Mouse (Mus musculus) midbrain, embryonic 14.5 days (tissue): Measurements from ENCODE around the gene Gp1bb. TPM values are rescaled to one million over a fixed set of nuclear protein-coding genes. Genes with fewer than 3 reads are reported as not detected.

Experiments used
- ATAC-seq: fragments of 200-750 bp; cut with Nextera tagmentation; 2 replicates; pipeline ENCODE4 v1.8.0; 2017; ENCODE audit warnings: moderate number of reproducible peaks, moderate library complexity; ENCODE audit not compliant: low FRiP score, low TSS enrichment
- DNase-seq: peaks from one replicate; pipeline ENCODE4 v3.0.0-alpha.2; 2015
- H3K27ac ChIP-seq: fragments of 300-500 bp; sonication (generic); replicated peaks from 2 replicates; pipeline ENCODE4 v1.5.1; 2014; ENCODE audit warnings: mild to moderate bottlenecking, low read depth, low read length, moderate library complexity
- H3K27me3 ChIP-seq: fragments of 300-500 bp; sonication (generic); 2 replicates; pipeline ENCODE4 v1.6.1; 2014; ENCODE audit warnings: low read length, control low read depth, mixed read lengths; ENCODE audit not compliant: control insufficient read depth, insufficient read depth
- H3K36me3 ChIP-seq: fragments of 300-500 bp; sonication (generic); 2 replicates; pipeline ENCODE4 v1.6.1; 2014; ENCODE audit warnings: low read length, control low read depth; ENCODE audit not compliant: control insufficient read depth, insufficient read depth
- H3K4me1 ChIP-seq: fragments of 300-500 bp; sonication (generic); 2 replicates; pipeline ENCODE4 v1.6.1; 2014; ENCODE audit warnings: mild to moderate bottlenecking, antibody characterized with exemption, low read length, control low read depth; ENCODE audit not compliant: control insufficient read depth, insufficient read depth
- H3K4me2 ChIP-seq: fragments of 300-500 bp; sonication (generic); 2 replicates; pipeline ENCODE4 v1.6.1; 2014; ENCODE audit warnings: mild to moderate bottlenecking, low read length, moderate library complexity
- H3K4me3 ChIP-seq: fragments of 300-500 bp; sonication (generic); replicated peaks from 2 replicates; pipeline ENCODE4 v1.5.1; 2014; ENCODE audit warnings: low read depth, low read length
- H3K9ac ChIP-seq: fragments of 300-500 bp; sonication (generic); replicated peaks from 2 replicates; pipeline ENCODE4 v1.6.1; 2014; ENCODE audit warnings: mild to moderate bottlenecking, low read length, moderate library complexity
- H3K9me3 ChIP-seq: fragments of 300-500 bp; sonication (generic); 2 replicates; pipeline ENCODE4 v1.6.1; 2016; ENCODE audit warnings: low read length, control low read depth, mixed read lengths; ENCODE audit not compliant: control insufficient read depth
- WGBS: fragments of 180-500 bp; shearing (Covaris S2); extraction: QIAGEN DNeasy Blood & Tissue Kit; methylation state at CpG from one replicate; pipeline ENCODE4 v1.1.7; 2014; 5-methylcytosine and 5-hydroxymethylcytosine counted together
- polyA plus RNA-seq: library from polyadenylated mRNA; unstranded; fragments of >200 nt; fragmentation: Nextera tagmentation; extraction: Ambion mirVana; gene quantifications from 2 replicates; pipeline ENCODE4 v1.2.1, GENCODE M21; 2014

The Gp1bb gene
- polyA plus RNA-seq, 1 experiment from 2014 or later: 14.7 TPM

DNA sequence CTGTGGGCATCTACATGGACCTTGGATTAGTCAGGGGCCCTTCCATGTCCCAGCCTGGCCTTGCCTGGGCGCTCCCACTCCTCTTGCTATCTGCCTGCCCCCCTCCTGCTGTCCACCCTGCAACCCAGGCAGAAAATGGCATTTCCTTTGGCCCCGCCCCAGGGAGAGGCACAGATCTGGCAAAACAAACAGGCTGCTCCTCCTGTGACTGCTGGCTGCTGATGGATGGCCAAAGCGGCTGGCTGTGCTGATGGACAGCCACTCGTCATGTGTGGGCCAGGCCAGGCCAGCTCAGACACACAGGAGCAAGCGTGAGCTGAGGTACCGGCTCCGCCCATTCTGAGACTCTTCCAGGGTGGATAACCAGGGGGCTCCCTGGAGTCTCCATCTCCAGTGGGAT is 20.8 kb downstream of the Gp1bb start:
- 64% methylated on average over 7 of the region's 7 CpGs for WGBS
- ATAC-seq (no peak), DNase-seq (no peak)
- H3K27ac ChIP-seq: no peak overlapping the region
- H3K4me2 ChIP-seq: no peak overlapping the region
- H3K4me1 ChIP-seq: no peaks in the 10 kb centered on the region
- no peak overlapping the region for H3K9ac ChIP-seq
- H3K36me3 ChIP-seq: no peaks in the 10 kb centered on the region
- H3K4me3 ChIP-seq: no peak overlapping the region
- no peaks in the 10 kb centered on the region for H3K27me3 ChIP-seq
- no peaks in the 10 kb centered on the region for H3K9me3 ChIP-seq

DNA sequence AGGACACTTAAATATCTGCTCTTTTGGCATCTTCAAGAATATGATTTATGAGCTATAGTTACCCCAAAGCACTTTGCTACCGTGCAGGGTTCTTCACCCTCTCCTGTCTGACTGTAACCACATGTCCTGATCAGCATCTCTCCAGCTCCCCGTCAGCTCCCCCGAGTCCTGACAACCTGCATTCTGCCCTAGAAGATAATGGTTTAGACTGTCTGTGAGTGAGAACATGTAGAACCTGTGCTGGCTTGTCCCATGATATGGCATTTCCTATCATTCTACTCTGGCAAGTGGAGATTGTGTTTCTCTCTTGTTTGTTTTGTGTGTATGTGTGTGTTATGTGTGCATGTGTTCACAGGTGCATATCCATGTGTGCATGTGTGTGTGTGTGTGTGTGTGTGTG is 24.2 kb downstream of the Gp1bb start:
- Histone ChIP-seq H3K27me3 (0 out of 2 replicates have a peak, but pooled peaks cover 10% of the 10 kb centered on the region), H3K27ac (no peak overlapping the region), H3K36me3 (no peaks in the 10 kb centered on the region), H3K4me3 (no peak overlapping the region), H3K4me1 (no peaks in the 10 kb centered on the region), H3K4me2 (no peak overlapping the region), H3K9ac (no peak overlapping the region), H3K9me3 (no peaks in the 10 kb centered on the region)
- WGBS: 92% methylated on average over 3 of the region's 3 CpGs
- ATAC-seq (no peak), DNase-seq (no peak)

DNA sequence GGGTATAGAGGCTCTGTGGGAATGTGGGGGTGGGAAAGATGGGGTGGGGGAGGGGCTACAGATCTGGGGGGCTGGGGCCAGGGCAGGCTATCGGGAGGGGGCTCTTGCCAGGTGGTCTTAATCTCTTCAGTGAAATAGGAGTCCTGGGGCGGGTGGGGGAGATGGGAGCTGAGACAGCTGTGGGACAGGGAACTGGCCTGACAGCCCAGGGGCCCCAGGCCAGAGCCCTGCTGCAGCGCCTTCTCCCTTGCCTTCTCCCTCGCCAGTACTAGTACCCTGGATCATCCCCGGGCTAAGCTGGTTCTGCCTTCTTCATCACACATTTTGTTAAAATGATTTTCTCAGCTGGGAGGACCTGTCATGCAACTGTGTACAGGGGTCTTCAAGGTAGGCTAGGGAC is 25.9 kb downstream of the Gp1bb start:
- peaks cover 6% of the 10 kb centered on the region; the same call in 1 of the 2 replicates for H3K4me1 ChIP-seq
- no peak for DNase-seq
- peaks cover 25% of the 10 kb centered on the region for H3K27me3 ChIP-seq
- H3K9me3 ChIP-seq: no peaks in the 10 kb centered on the region
- ATAC-seq: no peak
- H3K4me3 ChIP-seq: no peak overlapping the region
- H3K36me3 ChIP-seq: no peaks in the 10 kb centered on the region
- no peak overlapping the region for H3K27ac ChIP-seq
- no peak overlapping the region for H3K9ac ChIP-seq
- 32% methylated on average over 5 of the region's 5 CpGs for WGBS
- H3K4me2 ChIP-seq: no peak overlapping the region

DNA sequence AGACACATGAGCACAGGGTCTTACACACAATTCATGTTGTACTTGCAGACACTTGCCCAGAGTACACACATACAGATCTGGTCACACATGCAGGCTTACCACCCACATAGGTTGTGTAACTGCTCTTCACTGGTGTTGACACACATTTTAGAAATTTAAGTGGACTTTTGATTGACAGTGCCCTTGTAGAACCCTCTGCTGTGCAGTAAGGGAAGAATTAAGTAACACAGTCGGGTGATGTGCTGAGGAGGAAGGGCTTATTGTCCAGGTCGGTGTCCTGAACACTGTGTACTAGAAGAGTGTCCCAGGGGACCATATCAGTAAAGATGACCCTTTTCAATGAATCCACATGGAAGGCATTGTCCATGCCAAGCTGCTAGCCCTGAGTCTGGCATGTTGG is 28.3 kb downstream of the Gp1bb start:
- Histone ChIP-seq H3K9ac (no peak overlapping the region), H3K9me3 (no peaks in the 10 kb centered on the region), H3K36me3 (no peaks in the 10 kb centered on the region), H3K4me1 (peaks cover 6% of the 10 kb centered on the region; the same call in 1 of the 2 replicates), H3K27me3 (peaks cover 48% of the 10 kb centered on the region), H3K4me2 (no peak overlapping the region), H3K27ac (no peak overlapping the region), H3K4me3 (no peak overlapping the region)
- WGBS: 70% methylated on average over 2 of the region's 2 CpGs
- DNase-seq: no peak
- ATAC-seq: no peak

DNA sequence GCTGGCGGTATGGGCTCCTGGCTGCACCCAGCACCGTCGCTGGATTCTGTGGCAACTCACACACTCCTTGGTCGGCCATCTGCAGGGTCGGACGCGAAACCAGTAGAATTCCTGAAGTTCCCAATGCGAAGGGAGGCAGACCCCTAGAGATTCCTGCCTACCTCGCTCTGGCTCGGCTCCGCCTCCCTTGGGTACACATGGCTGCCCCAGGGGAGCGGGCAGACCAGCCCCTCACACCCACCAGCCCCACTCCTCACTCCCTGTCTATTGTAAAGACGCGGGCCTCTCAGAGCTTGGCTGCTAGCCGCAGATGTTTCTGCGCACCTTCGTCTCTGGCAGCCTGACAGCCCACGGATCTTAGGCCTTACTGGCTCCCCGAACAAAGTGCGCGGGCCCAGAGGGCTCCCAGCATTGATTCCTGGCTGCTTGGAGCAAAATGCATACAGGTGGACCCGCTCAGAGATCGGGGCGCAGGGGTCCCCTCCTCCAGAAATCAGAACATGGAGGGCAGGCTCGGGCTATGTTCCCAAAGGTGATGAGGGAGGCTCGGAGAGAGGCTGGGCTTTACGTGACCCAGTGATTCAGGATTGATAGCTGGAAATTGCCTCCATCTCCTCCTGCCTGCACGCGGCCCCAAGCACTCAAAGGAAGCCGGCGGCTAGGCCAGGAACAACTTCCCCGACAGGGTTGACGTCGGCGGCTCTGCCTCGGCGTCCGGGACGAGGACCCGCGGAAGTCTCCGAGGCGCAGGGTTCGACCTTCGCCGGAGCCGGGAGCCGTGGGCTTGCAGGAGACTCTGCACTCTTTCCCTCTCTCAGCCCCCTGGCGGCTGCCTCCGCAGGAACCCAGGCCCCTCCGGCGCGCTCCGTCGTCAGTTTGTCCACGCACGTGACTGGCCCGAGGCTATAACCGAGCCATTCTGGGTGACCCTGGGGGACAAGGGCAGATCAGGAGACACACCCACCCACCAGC is 30.9 kb downstream of the Gp1bb start:
- Histone ChIP-seq H3K4me1 (peaks cover 9% of the 10 kb centered on the region; the same call in 1 of the 2 replicates), H3K9ac (no peak overlapping the region), H3K4me2 (peak overlapping the region; percentile 36), H3K27ac (no peak overlapping the region), H3K9me3 (no peaks in the 10 kb centered on the region), H3K36me3 (no peaks in the 10 kb centered on the region), H3K27me3 (peaks cover 70% of the 10 kb centered on the region), H3K4me3 (peak overlapping the region; percentile 13; the same call in 1 of the 2 replicates)
- WGBS: 1% methylated on average over 59 of the region's 59 CpGs
- DNase-seq (peak; percentile 53), ATAC-seq (no peak)

DNA sequence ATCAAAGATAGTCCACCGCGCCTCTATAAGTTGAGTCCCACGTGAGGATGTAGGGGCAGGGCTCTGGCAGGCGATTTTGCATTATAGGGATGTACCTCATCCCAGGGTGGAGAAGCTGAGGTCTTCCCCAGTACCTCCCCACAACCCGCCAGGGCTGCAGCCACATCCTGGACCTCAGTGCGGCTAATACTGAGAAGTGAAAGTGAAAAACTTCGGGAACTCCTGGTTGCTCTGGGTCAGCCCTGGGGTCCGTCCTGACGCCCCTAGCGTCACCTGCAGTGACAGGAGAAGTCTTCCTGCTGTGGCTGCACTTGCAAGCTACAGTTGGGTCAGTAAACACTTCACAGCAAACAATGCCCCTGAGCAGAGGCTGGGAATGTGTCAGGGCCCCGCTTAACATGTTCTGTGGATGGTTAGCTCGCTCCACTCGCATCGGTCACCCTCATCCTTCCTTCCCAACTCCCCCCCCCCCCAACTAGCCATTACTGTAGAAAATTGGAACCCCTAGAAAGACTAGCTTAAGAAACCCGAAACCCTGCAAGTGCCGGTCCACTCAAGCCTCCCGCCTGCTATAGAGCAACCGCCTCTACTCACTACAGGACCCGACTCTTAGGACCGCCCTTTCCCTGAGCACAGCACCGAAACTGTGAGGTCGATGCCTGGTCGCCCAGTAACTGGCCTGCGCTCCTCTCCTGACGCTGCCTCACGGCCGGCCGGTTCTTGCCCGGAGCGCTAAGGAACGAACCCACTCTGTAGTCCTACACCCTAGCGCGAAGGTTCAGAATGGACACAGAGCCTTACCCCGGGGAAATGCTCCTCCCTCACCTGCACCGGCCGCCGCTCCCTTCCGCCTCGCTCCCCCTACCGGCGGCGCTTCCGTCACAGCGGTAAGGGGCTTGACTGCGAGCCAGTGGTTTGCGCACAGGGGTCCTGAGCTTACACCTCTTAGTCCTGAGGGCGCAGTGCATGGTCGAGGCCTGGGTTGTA is 32.1 kb downstream of the Gp1bb start, which contains the start of gene Tbx1:
TSS of gene Tbx1 (minus strand) at position 868 of the 987 bp plus-strand sequence.
- ATAC-seq (0 out of 2 replicates have a peak, but pooled peaks have one; percentile 22), DNase-seq (peak; percentile 52)
- H3K36me3 ChIP-seq: no peaks in the 10 kb centered on the region
- H3K4me1 ChIP-seq: peaks cover 13% of the 10 kb centered on the region; the same call in 1 of the 2 replicates
- H3K27me3 ChIP-seq: peaks cover 82% of the 10 kb centered on the region
- no peak within 1 kb of the TSS for H3K27ac ChIP-seq
- no peak within 1 kb of the TSS for H3K9ac ChIP-seq
- peak within 1 kb of the TSS; percentile 13; the same call in 1 of the 2 replicates for H3K4me3 ChIP-seq
- 1% methylated on average over 48 of the region's 48 CpGs for WGBS
- H3K9me3 ChIP-seq: no peaks in the 10 kb centered on the region
- H3K4me2 ChIP-seq: peak within 1 kb of the TSS; percentile 36

DNA sequence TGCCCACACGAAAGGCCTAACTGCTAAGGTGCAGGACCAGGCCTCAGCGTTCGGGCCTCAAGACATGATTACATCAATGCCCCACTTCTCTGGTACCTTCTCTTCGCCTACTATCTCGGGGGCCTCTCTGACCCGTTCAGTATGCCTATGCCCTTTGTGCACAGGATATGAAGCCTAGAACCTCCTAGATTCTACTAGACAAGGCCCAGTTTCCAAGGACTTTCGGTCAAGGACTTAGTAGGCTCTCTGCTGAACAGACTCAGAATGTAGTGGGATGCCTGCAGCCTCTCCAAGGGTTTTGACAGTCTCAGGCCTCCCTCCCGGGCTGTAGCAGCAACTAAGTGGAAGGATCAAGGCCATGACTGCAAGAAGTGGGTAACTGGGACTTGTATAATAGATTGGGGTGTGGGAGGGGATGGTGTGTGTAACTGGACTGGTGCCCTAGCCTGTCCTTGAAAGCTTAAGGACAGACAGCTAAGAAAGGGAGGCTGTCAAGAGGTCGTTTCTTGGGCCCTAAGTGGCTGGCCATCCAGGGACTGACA is 33.1 kb downstream of the Gp1bb start:
- Histone ChIP-seq H3K4me1 (peaks cover 13% of the 10 kb centered on the region; the same call in 1 of the 2 replicates), H3K36me3 (no peaks in the 10 kb centered on the region), H3K27ac (no peak overlapping the region), H3K9me3 (no peaks in the 10 kb centered on the region), H3K4me2 (no peak overlapping the region), H3K27me3 (peaks cover 92% of the 10 kb centered on the region), H3K4me3 (no peak overlapping the region), H3K9ac (no peak overlapping the region)
- 10% methylated on average over 9 of the region's 9 CpGs for WGBS
- ATAC-seq (no peak), DNase-seq (no peak)

DNA sequence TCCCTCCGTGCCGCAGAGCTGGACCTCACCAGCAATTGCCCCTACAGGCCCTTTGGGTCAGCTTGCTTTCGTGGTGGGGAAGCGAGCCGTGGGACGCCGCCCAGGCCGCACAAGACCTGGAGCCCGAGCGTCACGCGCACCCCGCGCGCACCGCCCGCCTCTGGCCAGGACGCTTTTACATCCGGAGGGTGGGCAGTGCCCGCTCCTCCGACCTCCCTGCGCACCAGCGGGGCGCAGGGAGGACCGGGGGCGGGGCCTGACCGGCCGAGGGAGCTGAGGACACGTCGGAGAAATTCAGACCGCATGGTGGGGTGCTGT is 33.5 kb downstream of the Gp1bb start:
- ATAC-seq: no peak

More for the DNA sequence above, 33.5 kb downstream of the Gp1bb start:
- Histone ChIP-seq H3K9ac (no peak overlapping the region), H3K27me3 (peaks cover 93% of the 10 kb centered on the region), H3K4me2 (no peak overlapping the region), H3K27ac (no peak overlapping the region), H3K4me3 (no peak overlapping the region), H3K36me3 (no peaks in the 10 kb centered on the region), H3K4me1 (peaks cover 13% of the 10 kb centered on the region; the same call in 1 of the 2 replicates), H3K9me3 (no peaks in the 10 kb centered on the region)
- DNase-seq: no peak
- 2% methylated on average over 31 of the region's 31 CpGs for WGBS
